Mouse (Mus musculus): Measurements from ENCODE around the gene Ceacam9. TPM values are rescaled to one million over a fixed set of nuclear protein-coding genes. Genes with fewer than 3 reads are reported as not detected.
"Not testable (repeated sequence)": the region's sequence is repeated elsewhere in the genome, so short reads cannot be mapped to it uniquely, and the experiment has no call there.

Ceacam9 gene
- not detected for total RNA-seq (2022)

DNA sequence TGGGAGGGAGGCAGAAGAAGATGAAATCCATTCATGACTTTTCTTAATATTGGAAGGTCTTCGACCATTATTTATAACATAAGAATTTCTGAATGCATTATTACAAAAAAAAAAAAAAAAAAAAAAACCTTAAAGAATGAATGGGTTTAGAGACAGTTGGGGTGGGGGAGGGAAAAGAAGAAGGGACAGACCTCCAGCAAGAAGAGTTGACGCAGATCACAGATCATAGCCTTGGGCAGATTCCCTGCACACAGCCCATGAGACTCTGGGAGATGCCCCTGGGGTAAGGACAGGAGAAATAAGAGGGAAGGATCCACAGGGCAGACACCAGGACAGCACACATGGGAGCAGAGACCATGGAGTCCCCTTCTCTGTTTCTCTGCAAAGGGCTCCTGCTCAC, at the start of gene Ceacam9:
Ceacam9 (plus strand) TSS at position 301 of the 400 bp plus-strand sequence.
- DNase-seq (ENCODE audit: low spot score in 2 of 2) = no peak

DNA sequence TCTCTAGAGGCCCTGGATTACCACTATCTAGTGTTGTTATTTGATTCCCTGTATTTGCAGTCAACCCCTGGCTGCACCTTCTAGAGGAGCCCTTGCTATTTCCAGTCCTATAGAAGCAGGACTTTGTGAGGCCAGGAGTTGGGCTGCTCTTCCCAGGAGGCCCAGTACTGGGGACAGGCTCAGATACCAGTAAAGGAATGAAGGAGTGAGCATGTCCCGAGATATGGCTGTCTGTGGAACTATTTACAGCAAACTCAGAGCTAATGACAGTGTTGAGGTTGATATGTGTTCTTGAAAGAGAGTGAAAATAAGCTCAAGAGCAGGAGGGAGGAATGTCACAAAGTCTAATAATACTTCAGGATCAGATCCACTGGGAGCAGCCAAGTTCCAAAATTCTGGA, 47.9 kb upstream of the Ceacam9 start:
- no peak for DNase-seq (ENCODE audit: low spot score in 2 of 2)

DNA sequence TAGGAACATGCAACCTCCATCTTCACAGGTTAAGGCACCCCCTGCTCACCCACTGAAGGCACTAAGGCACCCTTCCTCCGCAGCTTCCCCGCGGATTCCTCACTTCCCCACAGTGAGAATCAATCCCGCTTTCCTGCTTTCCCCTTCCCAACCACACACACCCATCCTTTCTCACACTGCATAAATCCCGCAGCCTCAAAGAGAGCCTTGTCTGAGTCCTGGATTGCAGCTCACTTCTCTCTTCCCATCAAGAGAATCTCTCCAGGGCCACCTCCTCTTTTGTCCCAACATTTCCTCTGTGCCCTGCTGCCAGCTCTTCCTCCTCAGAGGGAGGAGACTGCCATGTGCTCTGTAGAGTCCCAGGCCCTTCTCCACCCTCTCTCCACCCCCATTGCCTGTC, 47.0 kb upstream of the Ceacam9 start:
- DNase-seq (ENCODE audit: low spot score in 2 of 2) = not testable (repeated sequence)

- DNase-seq (ENCODE audit: low spot score in 2 of 2) = no peak
Measured at GRCm38 (mm10) chr7:16675605-16676004, 46.1 kb upstream of the Ceacam9 start, which contains the start of gene Ceacam15. Ceacam15 (minus strand) TSS chr7:16675705.

GRCm38 (mm10) chr7:16680194-16680593, 41.5 kb upstream of the Ceacam9 start:
- not testable (repeated sequence) for DNase-seq (ENCODE audit: low spot score in 2 of 2)

DNA sequence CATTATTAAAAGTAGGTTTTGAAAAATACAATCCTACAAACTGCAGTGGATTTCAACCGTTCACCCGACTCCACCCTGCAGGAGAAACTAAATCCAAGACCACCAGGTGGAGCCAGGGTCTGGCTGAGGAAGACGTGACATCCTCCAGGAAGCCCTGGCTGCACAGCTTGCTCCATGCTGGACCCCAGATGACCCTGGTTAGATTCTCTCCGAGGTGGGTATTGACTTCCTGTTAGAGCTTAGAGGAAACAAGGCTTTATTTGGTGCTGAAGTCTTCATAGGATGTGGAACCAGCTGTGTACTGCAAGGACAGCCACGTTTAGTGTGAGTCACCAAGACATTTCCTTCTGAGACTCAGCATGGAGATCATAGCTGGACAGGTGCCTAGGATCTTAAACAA, 32.5 kb upstream of the Ceacam9 start:
- no peak for DNase-seq (ENCODE audit: low spot score in 2 of 2)

DNA sequence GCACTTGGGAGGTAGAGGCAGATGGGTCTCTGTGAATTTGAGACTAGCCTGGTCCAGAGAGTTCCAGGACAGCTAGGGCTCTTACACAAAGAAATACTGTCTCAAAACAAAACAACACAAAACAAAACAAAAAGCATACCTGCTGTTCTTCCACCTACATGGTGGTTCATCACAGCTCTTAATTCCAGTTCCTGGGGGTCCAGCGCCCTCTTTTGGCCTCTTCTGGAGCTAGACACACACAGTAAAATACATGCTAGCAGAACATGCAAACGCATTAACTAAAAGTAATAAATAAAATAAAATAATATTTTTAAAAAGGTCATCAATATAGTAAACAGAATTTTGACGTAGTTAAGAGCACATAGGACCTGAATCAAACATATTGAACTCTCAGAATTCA, 26.7 kb upstream of the Ceacam9 start:
- peak; percentile 11 to 41 for DNase-seq (ENCODE audit: low spot score in 2 of 2)

DNA sequence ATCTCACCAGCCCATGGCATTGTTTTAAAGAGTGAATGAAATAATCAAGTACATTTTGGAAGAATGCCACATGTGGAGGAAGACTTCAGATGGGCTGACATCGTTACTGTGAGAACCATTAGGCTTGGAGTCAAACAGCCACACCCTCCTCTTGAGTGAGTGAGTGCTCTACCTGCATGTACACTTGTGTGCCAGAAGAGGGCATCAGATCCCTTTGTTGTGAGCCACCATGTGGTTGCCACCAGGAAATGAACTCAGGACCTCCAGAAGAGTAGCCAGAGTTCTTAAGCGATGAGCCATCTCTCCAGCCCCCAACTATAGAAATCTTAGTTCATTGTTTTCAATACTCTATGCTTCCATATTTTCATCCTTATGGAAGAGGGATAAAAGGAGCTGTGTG, 22.7 kb upstream of the Ceacam9 start:
- DNase-seq (ENCODE audit: low spot score in 2 of 2) = no peak

- DNase-seq (ENCODE audit: low spot score in 2 of 2) = no peak
Measured at GRCm38 (mm10) chr7:16700583-16700982, 21.1 kb upstream of the Ceacam9 start.

- DNase-seq (ENCODE audit: low spot score in 2 of 2) = peak in 1 of 2 experiments; percentile 10
Measured at GRCm38 (mm10) chr7:16706385-16706784, 15.3 kb upstream of the Ceacam9 start.

- DNase-seq (ENCODE audit: low spot score in 2 of 2) = no peak
Measured at GRCm38 (mm10) chr7:16708244-16708643, 13.5 kb upstream of the Ceacam9 start.

GRCm38 (mm10) chr7:16710604-16711003, 11.1 kb upstream of the Ceacam9 start:
- DNase-seq (ENCODE audit: low spot score in 2 of 2) = no peak

DNA sequence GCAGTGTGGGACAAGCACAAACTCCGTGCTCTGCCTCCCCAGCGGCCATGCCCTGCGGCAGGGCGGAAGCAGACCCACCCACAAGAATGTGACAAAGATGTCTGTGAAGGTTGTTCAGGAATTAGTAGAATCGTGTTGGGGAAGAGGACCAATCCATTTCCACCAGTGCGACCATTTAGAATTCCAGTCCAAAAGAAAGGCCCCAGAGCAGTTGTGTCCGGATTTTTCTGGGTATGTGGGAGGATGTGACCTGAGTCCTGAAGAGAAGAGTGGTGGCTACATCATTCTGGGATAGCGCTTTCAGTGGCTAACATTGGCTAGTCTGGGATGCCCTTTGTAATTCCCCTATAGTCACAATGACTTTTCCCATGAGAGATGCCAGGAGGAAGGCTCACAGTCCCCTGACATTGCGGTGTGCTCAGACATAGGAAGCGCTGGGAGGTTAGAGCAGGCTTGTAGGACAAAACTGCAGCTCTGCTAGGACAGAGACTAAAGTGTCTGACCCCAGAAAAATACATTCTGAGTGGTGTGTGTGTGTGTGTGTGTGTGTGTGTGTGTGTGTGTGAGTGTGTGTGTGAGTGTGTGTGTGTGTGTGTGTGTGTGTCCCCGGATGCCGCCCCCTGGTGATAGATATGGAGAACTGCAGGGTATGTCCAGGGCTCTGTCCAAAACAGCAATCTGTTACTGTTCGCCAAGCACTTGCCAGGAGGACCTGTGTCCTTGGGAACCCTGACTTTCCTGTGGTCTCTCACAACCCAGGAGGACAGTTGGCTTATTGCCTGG, 8.9 kb upstream of the Ceacam9 start:
- no peak for DNase-seq (ENCODE audit: low spot score in 2 of 2)

- not testable (repeated sequence) for DNase-seq (ENCODE audit: low spot score in 2 of 2)
Measured at GRCm38 (mm10) chr7:16716456-16717152, 5.1 kb upstream of the Ceacam9 start.

- DNase-seq (ENCODE audit: low spot score in 2 of 2) = not testable (repeated sequence)
Measured at GRCm38 (mm10) chr7:16722490-16722889, 761 bp downstream of the Ceacam9 start.

DNA sequence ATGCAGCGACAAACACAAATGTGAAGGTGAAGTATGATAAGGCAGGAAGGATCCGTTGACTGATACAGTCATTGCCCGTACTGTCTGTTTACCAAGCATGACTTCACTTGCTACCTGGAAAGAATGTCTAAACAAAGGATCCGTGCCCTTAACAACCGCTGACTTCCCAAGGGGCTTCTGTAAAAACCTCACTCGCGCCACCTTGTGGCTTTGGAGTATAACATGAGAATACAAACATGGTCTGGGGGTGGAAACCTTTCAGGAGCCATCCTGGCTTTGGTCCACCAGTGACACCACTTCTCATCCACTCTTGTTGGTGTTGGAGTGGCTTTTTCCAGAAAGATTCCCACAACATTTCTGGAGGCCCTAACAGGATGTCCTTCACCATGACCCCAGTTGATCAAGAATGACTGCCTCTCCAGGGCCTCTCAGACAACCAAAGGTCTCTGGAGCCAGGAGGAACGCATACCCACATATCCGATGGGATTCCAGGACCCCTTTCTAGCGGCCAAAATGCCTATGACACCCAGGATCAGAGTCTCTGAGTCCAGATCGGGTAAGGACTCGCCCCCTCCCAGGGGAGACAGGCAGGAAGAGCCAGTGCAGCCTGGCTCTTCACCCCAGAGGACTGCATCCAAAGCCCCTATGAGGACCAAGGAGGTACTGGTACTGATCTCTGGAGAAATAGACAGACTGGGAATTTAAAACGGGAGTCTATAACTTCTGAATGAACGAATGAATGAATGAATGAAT, 7.0 kb downstream of the Ceacam9 start:
- peak; percentile 46 to 60 for DNase-seq (ENCODE audit: low spot score in 2 of 2)

- DNase-seq (ENCODE audit: low spot score in 2 of 2) = not testable (repeated sequence)
Measured at GRCm38 (mm10) chr7:16729563-16729962, 7.8 kb downstream of the Ceacam9 start.

DNA sequence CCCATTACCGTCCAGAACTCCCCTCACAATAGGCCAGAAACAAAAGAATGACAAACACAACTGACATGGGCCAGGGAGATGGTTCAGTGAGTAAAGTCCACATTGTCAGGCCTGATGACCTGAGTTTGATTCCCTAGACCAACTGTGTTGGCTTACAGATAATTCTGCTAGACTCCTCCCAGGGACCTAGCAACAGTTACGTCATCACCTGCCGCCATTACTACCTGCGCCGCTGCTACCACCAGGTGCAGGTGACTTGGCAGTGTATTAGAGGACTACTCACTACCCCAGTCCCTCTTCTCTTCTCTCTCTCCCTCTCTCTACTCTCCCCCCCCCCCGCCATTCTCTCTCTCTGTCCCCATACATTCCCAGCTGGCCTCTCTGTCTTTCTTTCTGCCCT, 9.1 kb downstream of the Ceacam9 start:
- no peak for DNase-seq (ENCODE audit: low spot score in 2 of 2)

- no peak for DNase-seq (ENCODE audit: low spot score in 2 of 2)
Measured at GRCm38 (mm10) chr7:16731893-16732422, 10.2 kb downstream of the Ceacam9 start.

DNA sequence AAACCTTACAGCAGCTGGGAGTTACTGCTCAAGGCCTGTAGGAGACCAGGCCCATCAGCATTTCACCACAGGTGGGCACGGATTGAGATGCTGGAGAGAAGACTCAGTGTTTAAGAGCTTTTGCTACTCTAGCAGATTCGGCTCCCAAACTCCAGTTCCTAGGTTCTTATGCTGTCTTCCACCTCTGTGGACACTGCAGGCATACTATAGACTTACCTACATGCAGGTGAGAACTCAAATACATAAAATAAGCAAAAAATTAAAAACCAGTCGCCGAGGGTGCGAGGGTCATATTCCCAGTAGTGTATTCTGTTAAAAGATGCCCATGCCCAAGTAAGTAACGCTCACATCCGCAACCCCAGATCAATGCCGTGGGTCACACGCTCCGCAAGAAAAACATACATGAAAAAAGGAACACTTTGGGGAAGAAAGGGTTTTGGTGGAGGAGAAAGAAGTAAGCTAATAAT, 15.9 kb downstream of the Ceacam9 start:
- peak in 1 of 2 experiments; percentile 15 for DNase-seq (ENCODE audit: low spot score in 2 of 2)

DNA sequence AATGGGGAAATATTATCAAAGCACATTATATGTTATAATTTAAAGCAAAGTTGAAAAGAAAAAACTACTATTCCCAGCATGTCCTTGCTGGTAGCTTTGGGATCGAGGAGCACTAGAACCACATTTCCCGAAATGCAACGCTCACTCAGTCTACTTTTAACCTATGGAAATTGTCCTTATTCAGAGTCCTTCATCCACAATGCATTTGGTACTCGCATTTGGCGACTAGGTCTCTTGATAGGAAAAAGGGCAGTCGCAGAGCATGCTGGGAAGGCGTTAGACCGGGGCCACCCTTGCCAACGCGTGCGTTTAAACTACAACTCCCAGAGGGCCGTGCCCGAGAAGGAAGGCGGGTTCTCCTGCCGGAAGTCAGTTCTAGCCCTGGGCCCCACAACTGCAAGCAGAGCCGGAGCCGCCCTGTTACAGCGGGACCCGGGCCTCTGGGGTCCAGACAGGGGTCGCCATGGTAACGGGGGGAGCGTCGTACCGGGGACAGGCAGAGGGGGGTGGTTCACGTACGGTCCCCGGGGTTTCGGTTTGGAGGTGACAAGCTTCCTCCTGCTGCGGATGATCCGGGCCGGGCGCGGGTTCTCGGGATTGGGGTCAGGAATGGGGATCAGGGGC, 16.5 kb downstream of the Ceacam9 start, which contains the start of gene Ap2s1:
Ap2s1 (plus strand) TSS at position 338 of the 624 bp plus-strand sequence.
- peak; percentile 98 to 99 for DNase-seq (ENCODE audit: low spot score in 2 of 2)
